Mouse (Mus musculus) induced T-regulatory cell, adult 2 months (primary cell): ENCODE results near the gene Adamtsl4.
A peak's percentile ranks its signal among the peaks of the same experiment; 100 is the strongest.

Experiments
- DNase-seq: peaks from one replicate; pipeline ENCODE4 v3.0.0-alpha.2; 2012; ENCODE audit warnings: low read depth

Adamtsl4 gene

GRCm38 (mm10) chr3:95635636-95636035 is 52.1 kb downstream of the Adamtsl4 start:
- DNase-seq, result no peak

- peak; percentile 75 for DNase-seq
Measured at GRCm38 (mm10) chr3:95632648-95633588, 54.8 kb downstream of the Adamtsl4 start.

GRCm38 (mm10) chr3:95631304-95631703 is 56.4 kb downstream of the Adamtsl4 start:
- DNase-seq, result no peak

- no peak for DNase-seq
Measured at GRCm38 (mm10) chr3:95630856-95631255, 56.9 kb downstream of the Adamtsl4 start.

- DNase-seq, result no peak
Measured at GRCm38 (mm10) chr3:95629755-95630154, 58.0 kb downstream of the Adamtsl4 start.

- DNase-seq, result no peak
Measured at GRCm38 (mm10) chr3:95627763-95628162, 60.0 kb downstream of the Adamtsl4 start.
